ENCODE assay signal across 9 mouse cellular contexts in genomic region chr1:59485803-59486202, GRCm38 (mm10). TPM values are rescaled to one million over a fixed set of nuclear protein-coding genes. Genes with fewer than 3 reads are reported as not detected.
DNase-seq lines count a peak whose midpoint lies in the region; ATAC-seq and TF ChIP-seq lines count a peak whose summit lies in the region.
"Had no signal": no experiment of that assay in that cellular context is flagged by ENCODE, and none has a peak within 500 bp of the region (broad histone marks: within the 10 kb centered on the region; RNA-seq: fewer than 3 reads in every experiment).

No protein-coding gene starts in this region.

- H3K4me3 ChIP-seq in kidney, postnatal 0 days (replicated peaks; ENCODE audit: low read depth, low read length), result peak overlapping the region; percentile 70
- peak overlapping the region; percentile 93 for H3K4me3 ChIP-seq in forebrain, embryonic 10.5 days
- H3K4me3 ChIP-seq in limb, embryonic 12.5 days (replicated peaks), result peak overlapping the region; percentile 97
- H3K4me3 ChIP-seq in neural tube, embryonic 13.5 days, result peak overlapping the region; percentile 70

- WGBS in kidney, postnatal 0 days, result 53% methylated on average over 4 of the region's 4 CpGs
- WGBS in forebrain, embryonic 10.5 days, result 24% methylated on average over 4 of the region's 4 CpGs
- WGBS in limb, embryonic 12.5 days, result 45% methylated on average over 4 of the region's 4 CpGs
- 35% methylated on average over 4 of the region's 4 CpGs for WGBS in neural tube, embryonic 13.5 days

- no peaks in the 10 kb centered on the region for H3K9me3 ChIP-seq in kidney, postnatal 0 days (replicated peaks; ENCODE audit: low read length)
- H3K9me3 ChIP-seq in forebrain, embryonic 10.5 days, result no peaks in the 10 kb centered on the region
- no peaks in the 10 kb centered on the region for H3K9me3 ChIP-seq in limb, embryonic 12.5 days
- H3K9me3 ChIP-seq in neural tube, embryonic 13.5 days, result no peaks in the 10 kb centered on the region

- peaks cover 4% of the 10 kb centered on the region; the same call in 1 of the 2 replicates for H3K36me3 ChIP-seq in kidney, postnatal 0 days (ENCODE audit: insufficient read depth, low read length)
- peaks cover 35% of the 10 kb centered on the region for H3K36me3 ChIP-seq in forebrain, embryonic 10.5 days (replicated peaks)
- peaks cover 30% of the 10 kb centered on the region for H3K36me3 ChIP-seq in limb, embryonic 12.5 days
- H3K36me3 ChIP-seq in neural tube, embryonic 13.5 days, result no peaks in the 10 kb centered on the region

- H3K4me2 ChIP-seq in kidney, postnatal 0 days (ENCODE audit: low read length), result peak overlapping the region; percentile 96
- peak overlapping the region; percentile 99 for H3K4me2 ChIP-seq in limb, embryonic 12.5 days
- H3K4me2 ChIP-seq in neural tube, embryonic 13.5 days, result peak overlapping the region; percentile 97

- no peaks in the 10 kb centered on the region for H3K27me3 ChIP-seq in kidney, postnatal 0 days (ENCODE audit: insufficient read depth, low read length)
- H3K27me3 ChIP-seq in forebrain, embryonic 10.5 days (ENCODE audit: poor library complexity, severe bottlenecking), result peaks cover 24% of the 10 kb centered on the region
- H3K27me3 ChIP-seq in limb, embryonic 12.5 days, result no peaks in the 10 kb centered on the region
- H3K27me3 ChIP-seq in neural tube, embryonic 13.5 days, result peaks cover 17% of the 10 kb centered on the region; the same call in 1 of the 2 replicates
- H3K27me3 ChIP-seq: Patski had no signal

- no peak for TF ChIP-seq CTCF in kidney, postnatal 0 days (IDR thresholded peaks at IDR 0.05; ENCODE audit: low read depth)

- peak overlapping the region; percentile 79; the same call in 1 of the 2 replicates for H3K9ac ChIP-seq in kidney, postnatal 0 days (ENCODE audit: low read depth, low read length)
- H3K9ac ChIP-seq in limb, embryonic 12.5 days (replicated peaks), result peak overlapping the region; percentile 99; the same call in 1 of the 2 replicates
- peak overlapping the region; percentile 83 for H3K9ac ChIP-seq in neural tube, embryonic 13.5 days

- peaks cover 12% of the 10 kb centered on the region for H3K4me1 ChIP-seq in kidney, postnatal 0 days (replicated peaks; ENCODE audit: insufficient read depth, low read length)
- H3K4me1 ChIP-seq in forebrain, embryonic 10.5 days, result peaks cover 84% of the 10 kb centered on the region
- H3K4me1 ChIP-seq in limb, embryonic 12.5 days (replicated peaks), result peaks cover 59% of the 10 kb centered on the region
- H3K4me1 ChIP-seq in neural tube, embryonic 13.5 days (replicated peaks), result peaks cover 69% of the 10 kb centered on the region

- H3K27ac ChIP-seq in kidney, postnatal 0 days, result no peak overlapping the region
- peak overlapping the region; percentile 94 for H3K27ac ChIP-seq in forebrain, embryonic 10.5 days
- H3K27ac ChIP-seq in limb, embryonic 12.5 days, result no peak overlapping the region
- peak overlapping the region; percentile 77 for H3K27ac ChIP-seq in neural tube, embryonic 13.5 days (replicated peaks)

- ATAC-seq in kidney, postnatal 0 days (replicated peaks; ENCODE audit: low FRiP score, low read depth), result no peak
- ATAC-seq in limb, embryonic 12.5 days (ENCODE audit: insufficient number of reproducible peaks, insufficient read depth, low FRiP score, low TSS enrichment, low read depth), result no peak
- ATAC-seq in neural tube, embryonic 13.5 days (ENCODE audit: low read depth), result no peak
- ATAC-seq: Patski had no signal

- DNase-seq in kidney, postnatal 0 days (ENCODE audit: low spot score), result no peak
- DNase-seq in kidney, postnatal 14 days, result no peak
- DNase-seq in forebrain, embryonic 10.5 days (ENCODE audit: extremely low spot score, low spot score), result no peak
- no peak for DNase-seq in left cerebral cortex, adult 18-20 months (ENCODE audit: low spot score in 2 of 2)
- no peak for DNase-seq in cerebellum, postnatal 14 days
- DNase-seq in testis, postnatal 10 days (ENCODE audit: low spot score), result no peak

RNA-seq across cellular contexts. Expression of gene Fzd7, which starts 3.6 kb away (rescaled TPM):
- polyA plus RNA-seq in kidney, postnatal 0 days (2015; fragmentation: Nextera tagmentation; extraction: Ambion mirVana), result 15.2 and 17.9 TPM in 2 replicates
- polyA plus RNA-seq in forebrain, embryonic 10.5 days (2016; fragmentation: Nextera tagmentation; extraction: Ambion mirVana), result 9.4 and 9.6 TPM in 2 replicates
- 20.5 and 20.9 TPM in 2 replicates for polyA plus RNA-seq in limb, embryonic 12.5 days (2016; fragmentation: Nextera tagmentation; extraction: Ambion mirVana)
- 6.7 and 6.8 TPM in 2 replicates for polyA plus RNA-seq in neural tube, embryonic 13.5 days (2015; fragmentation: Nextera tagmentation; extraction: Ambion mirVana)
- 1 to 10 TPM; 7.3 to 8.1 TPM for total RNA-seq in left cerebral cortex, adult 18-20 months (2021)

RNA-seq across cellular contexts. Expression of gene Gm973, which starts 30.3 kb away (rescaled TPM):
- 1.6 and 2.5 TPM in 2 replicates for polyA plus RNA-seq in kidney, postnatal 0 days (2015; fragmentation: Nextera tagmentation; extraction: Ambion mirVana)
- polyA plus RNA-seq in forebrain, embryonic 10.5 days (2016; fragmentation: Nextera tagmentation; extraction: Ambion mirVana), result 0.76 and 1.3 TPM in 2 replicates
- polyA plus RNA-seq in limb, embryonic 12.5 days (2016; fragmentation: Nextera tagmentation; extraction: Ambion mirVana), result 1.0 and 1.1 TPM in 2 replicates
- 6.9 and 10.3 TPM in 2 replicates for polyA plus RNA-seq in neural tube, embryonic 13.5 days (2015; fragmentation: Nextera tagmentation; extraction: Ambion mirVana)
- total RNA-seq in left cerebral cortex, adult 18-20 months (2021), result 10 to 100 TPM; 13.0 to 13.9 TPM

Comparison
In these comparisons a context has a peak if more than half of its experiments do, and no peak if none do; other contexts are left out.
1. H3K27ac ChIP-seq: peak in forebrain, embryonic 10.5 days (single experiment) and neural tube, embryonic 13.5 days (single experiment); none in kidney, postnatal 0 days (single experiment) and limb, embryonic 12.5 days (single experiment).
2. Peak in every context shown above with its lines, with median percentiles within 50 percentile points of each other: H3K4me2 ChIP-seq, H3K4me3 ChIP-seq and H3K9ac ChIP-seq.